Mouse (Mus musculus) small intestine, adult 2 months (tissue): Measurements from ENCODE around the gene Map3k3. TPM values are rescaled to one million over a fixed set of nuclear protein-coding genes. Genes with fewer than 3 reads are reported as not detected.

Source experiments
- H3K27ac ChIP-seq: fragments of 200-500 bp; 2 replicates; pipeline ENCODE4 v1.5.1; 2012; ENCODE audit warnings: low read depth, low read length, control low read depth, inconsistent platforms; ENCODE audit not compliant: insufficient read depth
- H3K27me3 ChIP-seq: fragments of 200-500 bp; 2 replicates; pipeline ENCODE4 v1.6.1; 2012; ENCODE audit warnings: mild to moderate bottlenecking, moderate library complexity, low read length, inconsistent platforms; ENCODE audit not compliant: control insufficient read depth, insufficient read depth
- H3K36me3 ChIP-seq: fragments of 200-500 bp; 2 replicates; pipeline ENCODE4 v1.6.1; 2012; ENCODE audit warnings: mild to moderate bottlenecking, low read length, control low read depth, inconsistent platforms; ENCODE audit not compliant: control insufficient read depth, insufficient read depth
- H3K4me1 ChIP-seq: fragments of 200-500 bp; 2 replicates; pipeline ENCODE4 v1.6.1; 2012; ENCODE audit warnings: low read length, inconsistent platforms, mixed read lengths; ENCODE audit not compliant: control insufficient read depth, insufficient read depth, insufficient read length
- H3K4me3 ChIP-seq: fragments of 200-500 bp; 2 replicates; pipeline ENCODE4 v1.5.1; 2012; ENCODE audit warnings: low read depth, mild to moderate bottlenecking, control low read depth, inconsistent platforms, low read length, moderate library complexity
- CTCF ChIP-seq: fragments of 200-500 bp; IDR thresholded peaks from 2 replicates; pipeline ENCODE4 v1.5.1; 2012; ENCODE audit warnings: low read depth, mild to moderate bottlenecking, control low read depth, inconsistent platforms, low read length, moderate library complexity, mixed read lengths; ENCODE audit not compliant: insufficient replicate concordance, insufficient read length; ENCODE audit errors: extremely low read depth
- POLR2A ChIP-seq: fragments of 200-500 bp; IDR thresholded peaks from 2 replicates; pipeline ENCODE4 v1.6.1; 2012; ENCODE audit warnings: low read depth, mild to moderate bottlenecking, control low read depth, inconsistent platforms, low read length, moderate library complexity
- WGBS: fragments of 180-500 bp; shearing (Covaris S2); methylation state at CpG from one replicate; pipeline ENCODE4 v1.1.7; 2018; 5-methylcytosine and 5-hydroxymethylcytosine counted together
- polyA plus RNA-seq: library from polyadenylated mRNA; depleted of rRNA; stranded (reverse); fragments of >200 nt; gene quantifications from 2 replicates; pipeline ENCODE4 v1.2.3, GENCODE M21; 2012

Map3k3 gene
- polyA plus RNA-seq, 1 experiment = 15.1 TPM

- Histone ChIP-seq H3K27me3 (no peaks in the 10 kb centered on the region), H3K4me1 (peaks cover 9% of the 10 kb centered on the region), H3K27ac (peak overlapping the region; percentile 77), H3K36me3 (peaks cover 14% of the 10 kb centered on the region), H3K4me3 (peak overlapping the region; percentile 73)
- WGBS = 37% methylated on average over 9 of the region's 9 CpGs
- no peak for TF ChIP-seq POLR2A
- TF ChIP-seq CTCF = no peak
Observed at GRCm38 (mm10) chr11:106158930-106159215, 74.5 kb downstream of the Map3k3 start.

DNA sequence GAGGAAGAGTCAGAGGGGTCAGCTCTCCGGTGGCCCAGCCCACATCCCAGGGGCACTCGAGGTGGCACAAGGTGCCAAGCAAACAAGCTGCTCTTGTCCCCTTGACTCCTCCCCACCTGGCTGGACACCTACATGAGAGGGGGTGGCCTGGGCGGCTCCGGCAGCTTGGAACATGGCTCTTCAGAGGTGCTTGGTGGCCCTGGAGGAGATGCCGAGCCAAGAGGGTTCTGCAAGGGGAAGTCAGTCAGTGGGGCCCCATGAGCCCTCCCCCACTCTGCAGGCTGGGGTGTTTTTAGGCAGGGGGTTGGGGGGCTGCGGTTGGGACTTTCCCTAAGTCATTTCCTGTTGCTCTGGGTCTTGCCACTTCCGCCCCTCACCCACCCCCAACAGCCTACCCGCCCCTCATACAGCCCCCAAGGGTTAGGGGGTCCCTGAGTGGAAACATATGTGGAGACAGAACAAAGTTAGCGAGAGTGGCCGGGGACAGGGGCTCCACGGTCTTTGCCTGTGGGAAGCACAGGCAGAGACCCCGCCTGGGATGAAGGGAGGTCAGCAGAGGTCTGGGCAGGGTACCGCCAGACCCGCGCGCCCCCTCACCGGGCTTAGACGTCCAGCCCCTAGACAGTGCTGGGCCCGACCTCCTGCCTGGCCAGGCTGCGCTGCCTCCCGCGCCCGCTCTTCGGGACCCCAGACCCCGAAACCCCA is 75.0 kb downstream of the Map3k3 start:
- peaks cover 9% of the 10 kb centered on the region for H3K36me3 ChIP-seq
- H3K27ac ChIP-seq = peak overlapping the region; percentile 77
- peak overlapping the region; percentile 73 for H3K4me3 ChIP-seq
- 1% methylated on average over 25 of the region's 25 CpGs for WGBS
- TF ChIP-seq CTCF = no peak
- TF ChIP-seq POLR2A = no peak; the same call in 1 of the 2 replicates
- peaks cover 9% of the 10 kb centered on the region for H3K4me1 ChIP-seq
- H3K27me3 ChIP-seq = no peaks in the 10 kb centered on the region

DNA sequence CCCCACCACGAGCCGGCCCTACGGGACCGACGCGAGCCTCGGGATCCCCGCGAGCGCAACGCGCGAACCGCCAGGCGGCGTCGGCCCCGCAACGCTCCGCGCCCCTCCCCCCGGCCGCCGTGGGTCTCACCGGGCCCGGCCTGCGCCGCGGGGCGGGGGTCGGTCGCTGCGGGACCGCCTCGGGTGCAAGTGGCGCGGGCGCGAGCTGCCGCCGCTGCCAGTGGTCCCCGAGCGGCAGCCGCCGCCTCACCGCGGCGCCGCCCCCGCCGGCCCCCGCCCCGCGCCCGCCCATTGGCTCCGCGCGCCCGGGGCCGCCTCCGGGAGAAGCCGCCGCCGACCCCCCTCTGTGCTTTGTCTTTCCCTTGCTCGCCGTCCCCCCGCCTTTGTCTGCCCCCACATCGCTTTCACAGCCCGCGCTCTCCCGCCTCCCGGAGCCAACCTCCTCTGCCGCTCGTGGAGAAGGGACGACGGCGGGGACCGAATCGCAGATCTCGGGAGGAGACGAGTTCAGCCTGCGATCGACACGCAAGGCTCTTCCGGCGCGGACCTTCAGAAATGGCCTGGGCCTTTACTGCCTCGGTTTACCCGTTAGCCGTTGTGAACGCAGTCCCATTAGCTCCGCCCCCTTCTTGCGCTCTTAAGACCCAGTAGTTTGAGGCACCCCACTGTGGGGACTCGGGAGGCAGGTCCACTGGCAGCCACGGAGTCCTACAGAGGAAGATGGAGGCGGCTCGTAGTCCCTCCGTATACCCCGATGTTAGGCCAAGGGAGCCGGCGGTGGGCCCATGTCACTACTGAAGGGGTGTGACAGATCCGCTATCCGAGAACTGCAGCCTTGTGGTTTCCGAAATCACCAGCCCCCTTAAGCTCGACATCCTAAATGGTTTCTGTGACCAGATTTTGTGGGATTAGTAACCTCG is 75.8 kb downstream of the Map3k3 start:
- Histone ChIP-seq H3K4me3 (peak overlapping the region; percentile 73), H3K4me1 (peaks cover 7% of the 10 kb centered on the region; the same call in 1 of the 2 replicates), H3K27me3 (no peaks in the 10 kb centered on the region), H3K36me3 (peaks cover 2% of the 10 kb centered on the region; the same call in 1 of the 2 replicates), H3K27ac (peak overlapping the region; percentile 70)
- WGBS = under 1% methylated on average over 105 of the region's 106 CpGs
- TF ChIP-seq CTCF (no peak), POLR2A (no peak)

DNA sequence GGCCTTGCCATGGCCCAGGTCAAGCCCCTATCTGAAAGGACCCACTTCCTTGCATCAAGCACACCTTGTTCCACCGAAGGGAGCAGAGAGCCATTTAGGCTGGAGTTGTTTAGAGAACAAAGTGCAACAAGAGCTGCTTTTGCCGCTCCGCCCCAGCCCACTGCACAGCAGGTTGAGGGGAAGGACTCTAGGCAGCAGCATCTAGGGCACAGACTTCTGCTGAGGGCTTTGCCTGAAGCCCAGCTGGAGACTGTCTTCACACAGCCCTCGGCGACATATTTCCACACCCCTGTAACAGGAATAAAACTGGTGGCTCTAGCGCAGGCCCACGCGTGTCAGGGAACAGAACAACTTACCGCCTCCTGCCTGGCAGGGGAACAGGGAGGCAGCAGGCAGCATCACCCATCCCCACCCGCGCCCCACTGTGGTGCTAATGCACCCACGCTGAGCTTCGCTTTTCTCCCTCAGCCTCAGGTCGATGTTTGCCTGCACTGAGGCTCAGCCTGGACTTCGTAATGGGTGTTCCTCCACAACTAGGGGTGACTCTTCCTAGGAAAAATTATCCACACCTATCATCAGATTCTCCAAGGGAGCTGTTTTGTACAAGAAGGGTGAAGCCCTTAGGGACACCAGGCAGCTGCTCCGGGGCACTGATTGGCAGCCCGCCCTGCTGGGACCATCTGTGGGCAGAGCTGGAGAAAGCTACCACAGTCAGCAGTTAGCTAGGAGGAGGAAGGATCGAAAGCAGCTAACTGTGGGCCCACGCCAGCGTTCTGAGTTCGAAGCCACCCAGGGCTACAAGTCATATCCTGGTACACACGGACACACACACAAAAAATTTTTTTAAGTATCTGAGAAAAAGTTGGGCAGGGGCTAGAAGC is 76.7 kb downstream of the Map3k3 start, which contains the start of the genes Gm10840 and Limd2:
TSS of gene Gm10840 (plus strand) at position 10 of the 881 bp plus-strand sequence.
TSS of gene Limd2 (minus strand) at position 20 of the 881 bp plus-strand sequence.
- WGBS = 41% methylated on average over 22 of the region's 22 CpGs
- Histone ChIP-seq H3K36me3 (peaks cover 2% of the 10 kb centered on the region; the same call in 1 of the 2 replicates), H3K27ac (peak within 1 kb of the TSS; percentile 70), H3K4me3 (peak within 1 kb of the TSS; percentile 73), H3K4me1 (peaks cover 7% of the 10 kb centered on the region; the same call in 1 of the 2 replicates), H3K27me3 (no peaks in the 10 kb centered on the region)
- TF ChIP-seq POLR2A (no peak), CTCF (no peak)

DNA sequence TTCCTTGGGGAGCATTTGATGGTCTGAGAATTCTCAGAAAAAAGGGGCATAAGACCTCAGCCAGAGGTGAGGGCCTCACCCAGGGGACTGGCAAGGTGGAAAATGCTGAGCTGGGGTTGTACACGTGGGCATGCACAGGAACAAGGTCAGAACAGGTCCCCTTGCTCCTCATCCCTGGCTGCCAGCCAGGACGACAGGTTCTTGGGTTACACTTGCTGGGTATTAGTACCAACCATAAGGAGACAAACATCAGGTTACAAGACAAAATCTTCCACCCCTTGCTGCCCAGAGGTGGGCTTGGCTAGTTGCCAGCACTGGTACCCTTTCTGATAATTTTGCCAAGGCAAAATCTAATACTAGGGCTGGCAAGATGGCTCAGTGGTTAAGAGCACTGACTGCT is 77.8 kb downstream of the Map3k3 start:
- no peak overlapping the region for H3K4me3 ChIP-seq
- peaks cover 7% of the 10 kb centered on the region for H3K4me1 ChIP-seq
- H3K36me3 ChIP-seq = no peaks in the 10 kb centered on the region
- TF ChIP-seq CTCF (no peak), POLR2A (no peak)
- H3K27me3 ChIP-seq = no peaks in the 10 kb centered on the region
- H3K27ac ChIP-seq = no peak overlapping the region
- WGBS = 76% methylated on average over 2 of the region's 2 CpGs

DNA sequence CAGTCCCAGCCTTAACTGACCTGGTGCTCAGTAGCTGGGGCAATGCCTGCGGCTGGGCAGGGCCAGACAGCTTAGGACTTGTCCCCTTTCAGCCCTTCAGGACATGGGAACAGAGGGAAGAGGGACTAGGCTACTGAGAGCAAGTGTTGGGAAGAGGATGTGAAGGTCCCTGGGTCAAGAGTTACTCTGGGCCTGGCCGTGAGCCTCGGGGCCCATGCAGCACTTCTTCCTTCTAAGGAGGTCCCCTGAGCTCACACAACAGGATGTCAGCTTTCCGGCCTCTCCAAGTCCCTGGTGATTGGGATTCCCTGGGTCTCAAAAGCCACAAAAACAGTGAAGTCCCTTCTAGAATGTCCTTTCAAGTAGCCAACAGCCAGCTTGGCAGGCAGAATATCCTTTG is 79.1 kb downstream of the Map3k3 start:
- H3K27ac ChIP-seq = no peak overlapping the region

More for the DNA sequence above, 79.1 kb downstream of the Map3k3 start:
- Histone ChIP-seq H3K36me3 (no peaks in the 10 kb centered on the region), H3K27me3 (no peaks in the 10 kb centered on the region), H3K4me1 (peaks cover 11% of the 10 kb centered on the region), H3K4me3 (no peak overlapping the region)
- 80% methylated on average over 4 of the region's 4 CpGs for WGBS
- no peak for TF ChIP-seq POLR2A
- no peak for TF ChIP-seq CTCF
